Mouse (Mus musculus): ENCODE measurements around the gene Rab35. TPM values are rescaled to one million over a fixed set of nuclear protein-coding genes. Genes with fewer than 3 reads are reported as not detected.

Rab35 gene
- total and polyA plus RNA-seq, 3 experiments = 62.2 to 88.3 (median 69.1) TPM

GRCm38 (mm10) chr5:115651821-115652220 lies 20.1 kb downstream of the Rab35 start:
- DNase-seq (ENCODE audit: low spot score) = no peak
- Histone ChIP-seq H3K27me3 (ENCODE audit: insufficient read depth, low read length) (peaks cover 10% of the 10 kb centered on the region), H3K36me3 (replicated peaks) (peaks cover 47% of the 10 kb centered on the region), H3K4me1 (ENCODE audit: insufficient read depth, low read depth, low read length) (peaks cover 51% of the 10 kb centered on the region), H3K4me3 (ENCODE audit: low read depth, low read length) (no peak overlapping the region; the same call in 1 of the 2 replicates), H3K9me3 (replicated peaks) (no peaks in the 10 kb centered on the region)
- TF ChIP-seq CTCF (IDR thresholded peaks at IDR 0.05; ENCODE audit: low read depth, low read length) (no peak), TAL1 (conservative IDR thresholded peaks at IDR 0.05; ENCODE audit: low read depth, low read length) (no peak), GATA2 (IDR thresholded peaks at IDR 0.05; ENCODE audit: borderline replicate concordance, low read depth, low read length) (no peak), POLR2AphosphoS5 (IDR thresholded peaks at IDR 0.05; ENCODE audit: insufficient replicate concordance, low read depth, low read length) (no peak), GATA1 (IDR thresholded peaks at IDR 0.05; ENCODE audit: borderline replicate concordance, low read length) (no peak)
- ATAC-seq (ENCODE audit: extremely low read depth, insufficient number of reproducible peaks, low FRiP score, poor library complexity, severe bottlenecking) = no peak

GRCm38 (mm10) chr5:115652681-115653575 lies 21.2 kb downstream of the Rab35 start:
- Histone ChIP-seq H3K9me3 (replicated peaks) (no peaks in the 10 kb centered on the region), H3K4me1 (ENCODE audit: insufficient read depth, low read depth, low read length) (peaks cover 59% of the 10 kb centered on the region), H3K36me3 (replicated peaks) (peaks cover 35% of the 10 kb centered on the region), H3K4me3 (ENCODE audit: low read depth, low read length) (peak overlapping the region; percentile 73), H3K27me3 (ENCODE audit: insufficient read depth, low read length) (peaks cover 11% of the 10 kb centered on the region)
- DNase-seq (ENCODE audit: low spot score) (peak; percentile 99), ATAC-seq (ENCODE audit: extremely low read depth, insufficient number of reproducible peaks, low FRiP score, poor library complexity, severe bottlenecking) (peak; percentile 100)
- no peak for TF ChIP-seq GATA2 (IDR thresholded peaks at IDR 0.05; ENCODE audit: borderline replicate concordance, low read depth, low read length)
- TF ChIP-seq CTCF (IDR thresholded peaks at IDR 0.05; ENCODE audit: low read depth, low read length) = peak; percentile 75

- peaks cover 54% of the 10 kb centered on the region for H3K4me1 ChIP-seq (ENCODE audit: insufficient read depth, low read depth, low read length)
- peaks cover 27% of the 10 kb centered on the region for H3K36me3 ChIP-seq (replicated peaks)
- H3K9me3 ChIP-seq (replicated peaks) = no peaks in the 10 kb centered on the region
- TF ChIP-seq TAL1 (conservative IDR thresholded peaks at IDR 0.05; ENCODE audit: low read depth, low read length) (no peak), GATA2 (IDR thresholded peaks at IDR 0.05; ENCODE audit: borderline replicate concordance, low read depth, low read length) (no peak), CTCF (IDR thresholded peaks at IDR 0.05; ENCODE audit: low read depth, low read length) (no peak), POLR2AphosphoS5 (IDR thresholded peaks at IDR 0.05; ENCODE audit: insufficient replicate concordance, low read depth, low read length) (no peak), GATA1 (IDR thresholded peaks at IDR 0.05; ENCODE audit: borderline replicate concordance, low read length) (no peak)
- no peak for DNase-seq (ENCODE audit: low spot score)
- no peak overlapping the region for H3K4me3 ChIP-seq (ENCODE audit: low read depth, low read length)
- no peak for ATAC-seq (ENCODE audit: extremely low read depth, insufficient number of reproducible peaks, low FRiP score, poor library complexity, severe bottlenecking)
- H3K27me3 ChIP-seq (ENCODE audit: insufficient read depth, low read length) = peaks cover 17% of the 10 kb centered on the region
These were observed 22.1 kb downstream of the Rab35 start for GRCm38 (mm10) chr5:115653776-115654175.

DNA sequence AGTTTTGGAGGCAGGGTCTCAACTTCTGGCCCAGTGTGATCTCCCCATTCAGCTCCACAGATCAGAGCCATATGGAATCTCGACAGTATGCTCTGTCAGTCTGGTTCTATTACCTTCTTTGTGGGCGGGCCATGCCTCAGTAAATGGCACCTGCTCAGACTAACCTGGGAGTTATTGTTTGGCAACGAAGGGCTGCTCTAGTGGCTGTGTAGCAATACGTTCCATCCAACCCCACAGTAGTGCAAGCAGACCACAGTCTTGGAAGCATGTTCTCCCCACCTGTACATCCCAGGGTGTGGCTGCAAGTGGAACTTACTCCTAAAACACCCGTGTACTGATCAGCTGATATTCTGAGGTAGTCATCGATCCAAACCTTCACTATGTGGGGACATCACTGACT lies 25.0 kb downstream of the Rab35 start:
- ATAC-seq (ENCODE audit: extremely low read depth, insufficient number of reproducible peaks, low FRiP score, poor library complexity, severe bottlenecking) (no peak), DNase-seq (ENCODE audit: low spot score) (no peak)
- peaks cover 32% of the 10 kb centered on the region for H3K4me1 ChIP-seq (ENCODE audit: insufficient read depth, low read depth, low read length)
- no peaks in the 10 kb centered on the region for H3K9me3 ChIP-seq (replicated peaks)
- no peak overlapping the region for H3K4me3 ChIP-seq (ENCODE audit: low read depth, low read length)
- TF ChIP-seq GATA2 (IDR thresholded peaks at IDR 0.05; ENCODE audit: borderline replicate concordance, low read depth, low read length) = no peak
- no peak for TF ChIP-seq GATA1 (IDR thresholded peaks at IDR 0.05; ENCODE audit: borderline replicate concordance, low read length)
- no peak for TF ChIP-seq TAL1 (conservative IDR thresholded peaks at IDR 0.05; ENCODE audit: low read depth, low read length)
- TF ChIP-seq CTCF (IDR thresholded peaks at IDR 0.05; ENCODE audit: low read depth, low read length) = no peak
- no peak for TF ChIP-seq POLR2AphosphoS5 (IDR thresholded peaks at IDR 0.05; ENCODE audit: insufficient replicate concordance, low read depth, low read length)
- H3K27me3 ChIP-seq (ENCODE audit: insufficient read depth, low read length) = peaks cover 39% of the 10 kb centered on the region
- H3K36me3 ChIP-seq (replicated peaks) = no peaks in the 10 kb centered on the region

DNA sequence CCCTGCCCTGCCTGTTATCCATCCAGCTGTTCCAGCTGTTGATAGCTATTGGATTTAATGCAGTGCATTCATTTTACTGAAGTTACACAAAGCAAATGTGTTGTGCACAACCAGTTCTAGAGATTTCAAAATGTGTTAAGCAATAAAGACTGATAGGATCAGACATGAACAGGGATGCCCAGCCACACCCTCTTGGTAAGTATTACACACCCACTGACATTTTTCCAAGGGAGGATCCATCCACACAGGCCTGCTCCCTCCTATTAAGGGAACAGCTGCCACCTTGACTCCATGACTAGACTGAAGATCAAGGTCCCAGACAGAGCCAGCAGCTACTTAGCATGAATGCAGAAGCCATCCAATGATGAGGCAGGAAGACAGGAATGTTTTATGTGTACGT lies 25.5 kb downstream of the Rab35 start:
- ATAC-seq (ENCODE audit: extremely low read depth, insufficient number of reproducible peaks, low FRiP score, poor library complexity, severe bottlenecking) (no peak), DNase-seq (ENCODE audit: low spot score) (no peak)
- Histone ChIP-seq H3K36me3 (replicated peaks) (no peaks in the 10 kb centered on the region), H3K4me1 (ENCODE audit: insufficient read depth, low read depth, low read length) (peaks cover 27% of the 10 kb centered on the region), H3K4me3 (ENCODE audit: low read depth, low read length) (no peak overlapping the region), H3K9me3 (replicated peaks) (no peaks in the 10 kb centered on the region), H3K27me3 (ENCODE audit: insufficient read depth, low read length) (peaks cover 39% of the 10 kb centered on the region)
- TF ChIP-seq POLR2AphosphoS5 (IDR thresholded peaks at IDR 0.05; ENCODE audit: insufficient replicate concordance, low read depth, low read length) (no peak), GATA2 (IDR thresholded peaks at IDR 0.05; ENCODE audit: borderline replicate concordance, low read depth, low read length) (no peak), CTCF (IDR thresholded peaks at IDR 0.05; ENCODE audit: low read depth, low read length) (no peak)

DNA sequence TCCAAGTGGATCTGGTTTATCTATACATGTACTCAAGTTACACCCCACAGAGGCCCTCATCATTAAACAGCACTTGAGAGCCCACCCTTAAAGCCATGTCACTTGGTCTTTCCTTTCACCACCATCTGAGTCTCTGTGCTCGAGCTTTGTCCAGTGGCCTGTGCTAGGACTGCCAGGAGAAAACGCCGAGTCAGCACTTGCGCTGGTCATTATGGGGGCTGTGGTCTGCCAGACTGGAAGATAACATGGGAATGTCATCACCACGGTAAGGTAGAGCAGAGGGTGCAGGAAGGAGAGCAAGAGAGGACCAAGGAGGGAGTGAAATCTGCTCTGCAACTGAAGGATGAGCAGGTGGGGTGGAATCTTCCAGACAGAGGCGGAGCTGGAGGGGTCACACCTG lies 26.6 kb downstream of the Rab35 start:
- H3K4me1 ChIP-seq (ENCODE audit: insufficient read depth, low read depth, low read length) = peaks cover 19% of the 10 kb centered on the region
- no peak overlapping the region for H3K4me3 ChIP-seq (ENCODE audit: low read depth, low read length)
- TF ChIP-seq GATA1 (IDR thresholded peaks at IDR 0.05; ENCODE audit: borderline replicate concordance, low read length) = no peak
- TF ChIP-seq TAL1 (conservative IDR thresholded peaks at IDR 0.05; ENCODE audit: low read depth, low read length) = no peak
- no peak for TF ChIP-seq GATA2 (IDR thresholded peaks at IDR 0.05; ENCODE audit: borderline replicate concordance, low read depth, low read length)
- no peak for TF ChIP-seq POLR2AphosphoS5 (IDR thresholded peaks at IDR 0.05; ENCODE audit: insufficient replicate concordance, low read depth, low read length)
- no peak for TF ChIP-seq CTCF (IDR thresholded peaks at IDR 0.05; ENCODE audit: low read depth, low read length)
- DNase-seq (ENCODE audit: low spot score) = no peak
- H3K36me3 ChIP-seq (replicated peaks) = no peaks in the 10 kb centered on the region
- H3K27me3 ChIP-seq (ENCODE audit: insufficient read depth, low read length) = peaks cover 43% of the 10 kb centered on the region
- ATAC-seq (ENCODE audit: extremely low read depth, insufficient number of reproducible peaks, low FRiP score, poor library complexity, severe bottlenecking) = no peak
- no peaks in the 10 kb centered on the region for H3K9me3 ChIP-seq (replicated peaks)

Measured in G1E (cell line).